Mouse (Mus musculus) forebrain, embryonic 14.5 days (tissue): ENCODE results near the gene Tead4. TPM values are rescaled to one million over a fixed set of nuclear protein-coding genes. Genes with fewer than 3 reads are reported as not detected.

ENCODE experiments used
- ATAC-seq: fragments of 200-750 bp; cut with Nextera tagmentation; 2 replicates; pipeline ENCODE4 v1.8.0; 2017; ENCODE audit warnings: mild to moderate bottlenecking, moderate library complexity
- DNase-seq: peaks from one replicate; pipeline ENCODE4 v3.0.0-alpha.2; 2015; ENCODE audit warnings: low spot score
- H3K27ac ChIP-seq: fragments of 300-500 bp; sonication (generic); 2 replicates; pipeline ENCODE4 v1.5.1; 2014; ENCODE audit warnings: low read depth, mild to moderate bottlenecking, control low read depth, low read length, moderate library complexity
- H3K27me3 ChIP-seq: fragments of 300-500 bp; sonication (generic); replicated peaks from 2 replicates; pipeline ENCODE4 v1.6.1; 2014; ENCODE audit warnings: low read length, control low read depth, mixed read lengths; ENCODE audit not compliant: control insufficient read depth, insufficient read depth
- H3K36me3 ChIP-seq: fragments of 300-500 bp; sonication (generic); 2 replicates; pipeline ENCODE4 v1.6.1; 2014; ENCODE audit warnings: low read length, control low read depth; ENCODE audit not compliant: control insufficient read depth, insufficient read depth
- H3K4me1 ChIP-seq: fragments of 300-500 bp; sonication (generic); 2 replicates; pipeline ENCODE4 v1.6.1; 2014; ENCODE audit warnings: antibody characterized with exemption, low read length, control low read depth; ENCODE audit not compliant: control insufficient read depth, insufficient read depth
- H3K4me2 ChIP-seq: fragments of 300-500 bp; sonication (generic); 2 replicates; pipeline ENCODE4 v1.6.1; 2014; ENCODE audit warnings: mild to moderate bottlenecking, control low read depth, low read length
- H3K4me3 ChIP-seq: fragments of 300-500 bp; sonication (generic); 2 replicates; pipeline ENCODE4 v1.5.1; 2014; ENCODE audit warnings: low read depth, low read length, control low read depth
- H3K9ac ChIP-seq: fragments of 300-500 bp; sonication (generic); 2 replicates; pipeline ENCODE4 v1.6.1; 2014; ENCODE audit warnings: mild to moderate bottlenecking, low read length, control low read depth, moderate library complexity
- H3K9me3 ChIP-seq: fragments of 300-500 bp; sonication (generic); replicated peaks from 2 replicates; pipeline ENCODE4 v1.6.1; 2016; ENCODE audit warnings: low read length, control low read depth, mixed read lengths; ENCODE audit not compliant: control insufficient read depth
- WGBS: fragments of 180-500 bp; shearing (Covaris S2); extraction: QIAGEN DNeasy Blood & Tissue Kit; methylation state at CpG from one replicate; pipeline ENCODE4 v1.1.7; 2014; 5-methylcytosine and 5-hydroxymethylcytosine counted together
- polyA plus RNA-seq: library from polyadenylated mRNA; unstranded; fragments of >200 nt; fragmentation: Nextera tagmentation; extraction: Ambion mirVana; gene quantifications from 2 replicates; pipeline ENCODE4 v1.2.1, GENCODE M21; 2014

Tead4 gene
- polyA plus RNA-seq, 1 experiment from 2014 or later: 0.18 TPM

DNA sequence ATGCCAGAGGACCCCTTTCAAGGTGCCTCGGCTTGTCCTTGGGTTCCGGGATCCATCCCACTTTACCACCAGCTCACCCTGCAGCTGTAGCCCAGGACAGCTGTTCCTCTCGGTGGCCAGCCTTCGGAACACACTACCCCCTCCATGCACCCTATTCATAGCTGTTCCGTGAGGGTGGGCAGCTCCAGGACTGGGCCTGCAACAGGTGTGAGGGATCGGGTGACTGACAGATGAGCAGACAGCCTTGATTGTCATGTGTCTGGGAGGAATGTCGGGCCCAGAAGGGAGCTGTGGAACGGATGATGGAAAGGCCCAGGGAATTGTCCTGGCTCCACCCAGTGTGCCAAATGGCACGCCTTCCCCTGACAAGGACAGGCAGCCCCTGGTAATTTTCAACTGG, 64.0 kb downstream of the Tead4 start:
- Histone ChIP-seq H3K36me3 (no peaks in the 10 kb centered on the region), H3K4me2 (no peak overlapping the region), H3K9me3 (no peaks in the 10 kb centered on the region), H3K4me3 (no peak overlapping the region), H3K9ac (no peak overlapping the region), H3K27me3 (no peaks in the 10 kb centered on the region), H3K27ac (no peak overlapping the region), H3K4me1 (no peaks in the 10 kb centered on the region)
- no peak for ATAC-seq
- no peak for DNase-seq
- 78% methylated on average over 9 of the region's 9 CpGs for WGBS

GRCm38 (mm10) chr6:128234206-128234605, 66.4 kb downstream of the Tead4 start:
- peak; percentile 56 for ATAC-seq
- Histone ChIP-seq H3K4me1 (no peaks in the 10 kb centered on the region), H3K4me3 (no peak overlapping the region), H3K9ac (no peak overlapping the region), H3K9me3 (no peaks in the 10 kb centered on the region), H3K4me2 (no peak overlapping the region), H3K27me3 (no peaks in the 10 kb centered on the region), H3K27ac (no peak overlapping the region), H3K36me3 (no peaks in the 10 kb centered on the region)
- peak; percentile 84 for DNase-seq
- WGBS: 24% methylated on average over 5 of the region's 5 CpGs

GRCm38 (mm10) chr6:128232216-128232615, 68.4 kb downstream of the Tead4 start:
- Histone ChIP-seq H3K9me3 (no peaks in the 10 kb centered on the region), H3K27ac (no peak overlapping the region), H3K36me3 (no peaks in the 10 kb centered on the region), H3K9ac (no peak overlapping the region), H3K4me3 (no peak overlapping the region), H3K4me1 (no peaks in the 10 kb centered on the region), H3K4me2 (no peak overlapping the region), H3K27me3 (no peaks in the 10 kb centered on the region)
- DNase-seq: no peak
- ATAC-seq: no peak
- 68% methylated on average over 7 of the region's 7 CpGs for WGBS

GRCm38 (mm10) chr6:128231741-128232140, 68.9 kb downstream of the Tead4 start:
- H3K36me3 ChIP-seq: no peaks in the 10 kb centered on the region
- no peak overlapping the region for H3K4me3 ChIP-seq
- no peaks in the 10 kb centered on the region for H3K4me1 ChIP-seq
- WGBS: 62% methylated on average over 3 of the region's 3 CpGs
- no peaks in the 10 kb centered on the region for H3K27me3 ChIP-seq
- DNase-seq: peak; percentile 44
- ATAC-seq: no peak
- no peak overlapping the region for H3K27ac ChIP-seq
- no peak overlapping the region for H3K9ac ChIP-seq
- no peaks in the 10 kb centered on the region for H3K9me3 ChIP-seq
- H3K4me2 ChIP-seq: no peak overlapping the region

DNA sequence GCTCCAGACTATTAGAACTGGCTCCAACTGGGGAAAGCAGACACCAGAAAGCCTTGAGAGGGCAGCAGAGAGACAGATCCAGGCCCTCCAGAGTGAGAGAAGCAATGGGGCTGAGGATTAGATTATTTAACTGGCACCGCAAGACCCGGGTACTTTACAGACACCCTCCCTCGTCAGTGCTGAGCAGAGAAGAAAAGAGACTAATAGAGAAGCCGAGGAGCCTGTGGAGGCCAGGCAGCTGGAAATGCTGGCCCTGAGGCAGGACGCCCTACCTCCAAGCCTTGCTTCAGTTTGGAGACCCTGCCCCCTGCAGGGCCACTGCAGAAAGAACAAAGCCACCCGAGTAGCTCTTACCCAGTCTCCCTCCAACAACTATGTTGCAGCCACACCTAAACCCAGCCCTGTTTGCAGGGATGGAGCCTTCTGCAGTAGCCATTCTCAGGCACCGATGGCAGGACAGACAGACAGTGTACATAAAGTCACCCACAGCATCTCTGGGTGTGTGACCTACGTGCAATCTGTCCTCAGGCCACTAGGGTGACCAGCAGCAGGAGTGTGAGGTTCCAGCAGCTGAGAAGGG, 73.1 kb downstream of the Tead4 start:
- 16% methylated on average over 8 of the region's 8 CpGs for WGBS
- no peak overlapping the region for H3K9ac ChIP-seq
- no peak overlapping the region for H3K4me3 ChIP-seq
- DNase-seq (peak; percentile 41), ATAC-seq (peak; percentile 40; the same call in 1 of the 2 replicates)
- H3K27ac ChIP-seq: no peak overlapping the region
- H3K36me3 ChIP-seq: no peaks in the 10 kb centered on the region
- no peak overlapping the region for H3K4me2 ChIP-seq
- H3K9me3 ChIP-seq: no peaks in the 10 kb centered on the region
- H3K4me1 ChIP-seq: no peaks in the 10 kb centered on the region
- H3K27me3 ChIP-seq: no peaks in the 10 kb centered on the region

DNA sequence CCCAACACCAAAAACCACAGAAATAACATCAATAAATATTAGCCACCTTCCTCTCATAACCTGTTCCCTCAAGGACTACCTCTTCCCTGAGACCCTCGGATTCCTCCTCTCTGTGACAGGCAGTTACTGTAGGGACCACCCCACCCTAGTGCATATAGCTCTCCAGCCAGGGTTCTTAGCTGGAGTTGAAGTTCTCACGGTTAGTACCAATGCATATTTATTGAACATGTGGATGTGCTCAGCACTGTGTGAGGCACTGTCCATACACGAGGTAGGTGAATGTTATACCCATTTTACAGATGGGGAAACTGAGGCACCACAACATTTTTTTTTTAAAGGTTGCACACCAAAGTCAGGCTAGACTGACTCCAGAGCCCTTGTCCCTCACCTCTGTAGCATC, 73.7 kb downstream of the Tead4 start:
- WGBS: 82% methylated on average over 3 of the region's 3 CpGs
- ATAC-seq: no peak
- no peak for DNase-seq

GRCm38 (mm10) chr6:128225846-128226176, 74.8 kb downstream of the Tead4 start:
- no peaks in the 10 kb centered on the region for H3K36me3 ChIP-seq
- WGBS: 84% methylated on average over 1 of the region's 1 CpGs
- DNase-seq: no peak

More for the DNA sequence above, 73.7 kb downstream of the Tead4 start:
- no peaks in the 10 kb centered on the region for H3K27me3 ChIP-seq
- H3K27ac ChIP-seq: no peak overlapping the region
- H3K4me3 ChIP-seq: no peak overlapping the region
- H3K36me3 ChIP-seq: no peaks in the 10 kb centered on the region
- H3K4me1 ChIP-seq: no peaks in the 10 kb centered on the region
- no peaks in the 10 kb centered on the region for H3K9me3 ChIP-seq
- H3K9ac ChIP-seq: no peak overlapping the region
- no peak overlapping the region for H3K4me2 ChIP-seq

DNA sequence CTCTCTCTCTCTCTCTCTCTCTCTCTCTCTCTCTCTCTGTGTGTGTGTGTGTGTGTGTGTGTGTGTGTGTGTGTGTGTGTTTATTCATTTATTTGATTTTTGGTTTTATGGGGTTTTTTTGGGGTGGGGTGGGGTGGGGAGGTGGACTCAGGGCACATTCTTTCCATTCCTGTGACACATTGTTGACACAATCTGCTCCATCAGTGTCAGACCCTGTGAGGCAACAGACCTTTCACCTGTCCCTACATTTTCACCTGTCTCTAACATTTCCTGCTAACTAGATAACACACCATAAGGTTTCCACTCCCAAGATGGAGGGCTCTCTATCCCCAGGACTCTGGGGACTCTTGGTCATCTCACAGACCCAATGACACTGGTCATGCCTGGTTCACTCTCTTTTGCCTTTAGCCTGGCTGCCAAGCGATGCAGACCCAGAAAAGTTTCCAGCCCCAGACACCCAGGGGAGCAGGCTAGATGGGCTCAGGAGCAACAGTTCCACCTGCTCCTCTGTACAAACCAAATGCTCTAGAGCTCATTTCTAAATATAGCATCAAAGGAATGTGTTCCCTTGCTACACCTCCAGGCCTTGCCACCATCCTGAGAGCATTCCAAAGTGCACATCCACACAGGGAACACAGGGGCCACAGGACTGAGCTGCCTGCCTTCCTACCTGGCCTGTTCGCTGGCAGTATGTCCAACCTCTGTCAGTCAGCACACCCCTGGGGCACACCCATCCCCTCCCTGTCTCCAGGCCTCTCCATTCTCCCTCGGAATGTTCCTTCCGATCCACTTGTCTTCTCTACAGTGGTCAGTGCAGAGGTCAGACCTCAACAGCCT, 75.4 kb downstream of the Tead4 start:
- Histone ChIP-seq H3K4me3 (no peak overlapping the region), H3K36me3 (no peaks in the 10 kb centered on the region), H3K4me2 (no peak overlapping the region), H3K27me3 (no peaks in the 10 kb centered on the region), H3K9me3 (no peaks in the 10 kb centered on the region), H3K4me1 (no peaks in the 10 kb centered on the region), H3K9ac (no peak overlapping the region), H3K27ac (no peak overlapping the region)
- WGBS: 81% methylated on average over 4 of the region's 4 CpGs
- ATAC-seq: no peak
- DNase-seq: no peak

More at GRCm38 (mm10) chr6:128225846-128226176, 74.8 kb downstream of the Tead4 start:
- H3K9ac ChIP-seq: no peak overlapping the region
- H3K27ac ChIP-seq: no peak overlapping the region
- H3K4me2 ChIP-seq: no peak overlapping the region
- H3K9me3 ChIP-seq: no peaks in the 10 kb centered on the region
- no peak for ATAC-seq
- H3K4me3 ChIP-seq: no peak overlapping the region
- no peaks in the 10 kb centered on the region for H3K27me3 ChIP-seq
- no peaks in the 10 kb centered on the region for H3K4me1 ChIP-seq

- DNase-seq: no peak
- H3K4me1 ChIP-seq: no peaks in the 10 kb centered on the region
- no peak for ATAC-seq
- H3K27me3 ChIP-seq: no peaks in the 10 kb centered on the region
- H3K27ac ChIP-seq: no peak overlapping the region
- no peaks in the 10 kb centered on the region for H3K36me3 ChIP-seq
- no peak overlapping the region for H3K9ac ChIP-seq
- no peak overlapping the region for H3K4me2 ChIP-seq
- no peak overlapping the region for H3K4me3 ChIP-seq
- no peaks in the 10 kb centered on the region for H3K9me3 ChIP-seq
Observed at GRCm38 (mm10) chr6:128223159-128223558, 77.5 kb downstream of the Tead4 start.
